Mouse (Mus musculus): ENCODE results near the gene Rnf10.

GRCm38 (mm10) chr5:115240191-115240590 lies 32.5 kb downstream of the Rnf10 start:
- TF ChIP-seq CTCF (IDR thresholded peaks at IDR 0.05) (no peak), EP300 (IDR thresholded peaks at IDR 0.05) (no peak)

Measured in lung, postnatal 0 days (tissue).